Mouse (Mus musculus): ENCODE measurements at regions not wholly inside any gene's neighbourhood (a gene's known extent, or its start where the extent isn't known, plus 50 kb on each side); places are given as distances from the start of the nearest gene placed in this dataset.

DNA sequence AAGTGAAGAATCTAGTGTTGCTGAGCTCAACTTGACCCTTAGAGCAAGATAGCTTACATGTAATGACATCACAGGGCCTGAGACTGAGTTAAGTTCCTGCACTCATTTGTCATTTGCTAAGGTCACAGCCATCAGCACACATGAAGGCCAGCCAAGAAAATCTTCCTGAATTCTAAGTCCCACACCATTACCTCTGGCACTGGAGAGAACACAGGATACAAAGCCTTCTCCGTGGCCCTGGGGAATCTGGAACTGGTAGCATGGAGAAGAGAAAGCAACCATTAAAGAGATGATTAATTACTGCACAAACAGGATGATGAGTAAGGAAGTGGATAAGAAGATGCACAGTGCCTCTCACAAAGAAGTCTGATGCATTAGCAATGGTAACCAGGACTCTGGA, 232.0 kb downstream of the Wdr72 start:
- WGBS, result 77% methylated on average over 1 of the region's 1 CpGs
- H3K9me3 ChIP-seq (ENCODE audit: control insufficient read depth, low read length), result no peaks in the 10 kb centered on the region
- ATAC-seq (ENCODE audit: low read depth), result no peak
- no peak overlapping the region for H3K9ac ChIP-seq (replicated peaks; ENCODE audit: low read depth, low read length)
- no peaks in the 10 kb centered on the region for H3K4me1 ChIP-seq (ENCODE audit: control insufficient read depth, insufficient read depth, low read length)
- H3K4me2 ChIP-seq (ENCODE audit: low read depth, low read length), result no peak overlapping the region
- H3K4me3 ChIP-seq (ENCODE audit: low read depth, low read length), result no peak overlapping the region
- H3K36me3 ChIP-seq (ENCODE audit: control insufficient read depth, insufficient read depth, low read length), result no peaks in the 10 kb centered on the region
- no peak overlapping the region for H3K27ac ChIP-seq (ENCODE audit: low read depth, low read length)
- no peaks in the 10 kb centered on the region for H3K27me3 ChIP-seq (ENCODE audit: control insufficient read depth, insufficient read depth, low read length)

DNA sequence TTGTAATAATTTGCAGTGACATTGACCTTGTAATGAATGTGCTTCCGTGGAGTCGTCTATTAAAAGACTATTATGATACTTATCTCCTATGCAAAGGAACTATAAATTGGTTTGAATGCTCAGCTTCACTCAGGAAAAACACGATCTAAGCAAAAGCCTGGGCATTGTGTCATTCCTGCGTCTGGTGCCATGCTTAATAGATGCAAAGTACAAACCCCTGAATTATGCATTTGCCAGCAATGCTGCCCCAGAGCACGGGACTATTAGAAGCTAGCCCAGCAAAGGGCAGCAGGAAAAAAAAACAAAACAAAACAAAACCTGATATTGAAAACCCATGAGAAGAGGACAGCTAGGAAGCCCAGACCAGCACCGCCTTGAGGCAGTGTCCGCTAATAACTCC, 234.9 kb downstream of the Wdr72 start:
- H3K9me3 ChIP-seq (ENCODE audit: control insufficient read depth, low read length), result no peaks in the 10 kb centered on the region
- no peak overlapping the region for H3K27ac ChIP-seq (ENCODE audit: low read depth, low read length)
- H3K4me3 ChIP-seq (ENCODE audit: low read depth, low read length), result no peak overlapping the region
- no peaks in the 10 kb centered on the region for H3K27me3 ChIP-seq (ENCODE audit: control insufficient read depth, insufficient read depth, low read length)
- WGBS, result 54% methylated on average over 7 of the region's 7 CpGs
- no peaks in the 10 kb centered on the region for H3K36me3 ChIP-seq (ENCODE audit: control insufficient read depth, insufficient read depth, low read length)
- no peak for ATAC-seq (ENCODE audit: low read depth)
- H3K9ac ChIP-seq (replicated peaks; ENCODE audit: low read depth, low read length), result no peak overlapping the region
- H3K4me2 ChIP-seq (ENCODE audit: low read depth, low read length), result no peak overlapping the region
- no peaks in the 10 kb centered on the region for H3K4me1 ChIP-seq (ENCODE audit: control insufficient read depth, insufficient read depth, low read length)

DNA sequence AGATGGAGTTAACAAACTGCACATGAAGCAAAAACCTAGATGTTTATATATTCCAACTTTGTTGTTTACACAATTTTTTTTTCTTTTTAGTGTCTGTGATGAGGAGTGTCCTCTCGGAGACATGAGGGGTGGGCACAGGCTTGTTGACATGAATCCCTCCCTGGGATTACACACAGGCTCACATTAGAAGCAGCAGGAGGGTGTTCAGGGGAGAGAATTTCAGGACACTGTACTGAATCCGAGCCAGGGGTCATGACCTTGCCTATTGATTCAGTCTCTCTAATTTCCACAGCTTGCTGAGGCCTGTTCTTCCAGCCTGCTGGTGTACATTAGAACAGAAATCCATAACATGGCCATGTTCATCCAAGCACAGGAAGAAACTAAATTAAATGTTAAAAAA, 238.6 kb downstream of the Wdr72 start:
- no peak overlapping the region for H3K27ac ChIP-seq (ENCODE audit: low read depth, low read length)
- 26% methylated on average over 2 of the region's 2 CpGs for WGBS

DNA sequence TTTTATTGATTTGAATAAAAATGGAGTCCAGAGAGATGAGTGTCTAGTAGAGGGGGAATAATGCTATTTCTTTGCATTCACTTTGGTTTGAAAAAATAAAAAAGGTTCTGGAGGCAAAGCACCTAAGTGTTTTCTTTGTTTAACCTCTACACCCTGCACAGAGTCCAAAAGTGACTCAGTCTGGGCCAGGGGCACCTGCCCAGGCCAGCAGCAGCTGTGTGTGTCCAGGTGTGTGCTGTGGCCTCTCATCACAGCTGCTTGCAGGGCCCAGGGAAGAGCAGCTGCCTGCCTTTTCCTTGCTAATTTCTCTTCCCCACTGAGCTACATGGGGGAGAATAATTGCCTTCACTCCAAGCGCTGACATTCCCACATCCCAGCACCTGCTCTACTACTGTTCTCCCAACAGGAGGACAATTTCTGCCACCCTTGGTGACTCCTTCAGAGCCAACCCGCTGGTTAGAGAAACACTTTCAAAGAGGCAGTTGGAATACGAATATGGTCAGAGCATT, 255.8 kb downstream of the Wdr72 start:
- Histone ChIP-seq H3K36me3 (ENCODE audit: control insufficient read depth, insufficient read depth, low read length) (no peaks in the 10 kb centered on the region), H3K9me3 (ENCODE audit: control insufficient read depth, low read length) (no peaks in the 10 kb centered on the region), H3K4me2 (ENCODE audit: low read depth, low read length) (no peak overlapping the region), H3K27me3 (ENCODE audit: control insufficient read depth, insufficient read depth, low read length) (no peaks in the 10 kb centered on the region), H3K27ac (ENCODE audit: low read depth, low read length) (no peak overlapping the region), H3K9ac (replicated peaks; ENCODE audit: low read depth, low read length) (no peak overlapping the region), H3K4me3 (ENCODE audit: low read depth, low read length) (no peak overlapping the region), H3K4me1 (ENCODE audit: control insufficient read depth, insufficient read depth, low read length) (no peaks in the 10 kb centered on the region)
- ATAC-seq (ENCODE audit: low read depth), result no peak
- 11% methylated on average over 3 of the region's 3 CpGs for WGBS

More for the DNA sequence above, 238.6 kb downstream of the Wdr72 start:
- H3K4me3 ChIP-seq (ENCODE audit: low read depth, low read length), result no peak overlapping the region
- no peaks in the 10 kb centered on the region for H3K4me1 ChIP-seq (ENCODE audit: control insufficient read depth, insufficient read depth, low read length)
- no peak overlapping the region for H3K4me2 ChIP-seq (ENCODE audit: low read depth, low read length)
- H3K27me3 ChIP-seq (ENCODE audit: control insufficient read depth, insufficient read depth, low read length), result no peaks in the 10 kb centered on the region
- no peaks in the 10 kb centered on the region for H3K9me3 ChIP-seq (ENCODE audit: control insufficient read depth, low read length)
- no peak overlapping the region for H3K9ac ChIP-seq (replicated peaks; ENCODE audit: low read depth, low read length)
- no peak for ATAC-seq (ENCODE audit: low read depth)
- no peaks in the 10 kb centered on the region for H3K36me3 ChIP-seq (ENCODE audit: control insufficient read depth, insufficient read depth, low read length)

DNA sequence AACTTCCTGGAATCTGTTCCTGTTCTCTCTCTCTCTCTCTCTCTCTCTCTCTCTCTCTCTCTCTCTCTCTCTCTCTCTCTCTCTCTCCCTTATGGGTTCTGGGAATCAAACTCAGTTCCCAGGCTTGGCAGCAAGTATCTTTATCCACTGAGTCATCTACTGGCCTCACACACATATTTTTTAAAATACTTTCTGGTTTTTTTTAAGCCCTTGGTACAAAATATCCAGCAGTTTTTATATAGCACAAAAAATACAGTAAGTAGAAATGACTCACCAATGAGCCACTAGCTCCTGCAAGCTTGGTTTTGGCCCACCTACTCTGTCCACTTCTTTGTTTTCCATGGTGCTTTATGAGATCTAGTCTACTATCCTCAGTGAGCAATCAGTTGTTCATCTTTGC, 266.0 kb downstream of the Wdr72 start:
- H3K9ac ChIP-seq (replicated peaks; ENCODE audit: low read depth, low read length), result no peak overlapping the region
- ATAC-seq (ENCODE audit: low read depth), result no peak
- no peak overlapping the region for H3K4me2 ChIP-seq (ENCODE audit: low read depth, low read length)
- no peaks in the 10 kb centered on the region for H3K9me3 ChIP-seq (ENCODE audit: control insufficient read depth, low read length)
- H3K4me1 ChIP-seq (ENCODE audit: control insufficient read depth, insufficient read depth, low read length), result no peaks in the 10 kb centered on the region
- H3K27ac ChIP-seq (ENCODE audit: low read depth, low read length), result no peak overlapping the region
- no peaks in the 10 kb centered on the region for H3K36me3 ChIP-seq (ENCODE audit: control insufficient read depth, insufficient read depth, low read length)
- H3K4me3 ChIP-seq (ENCODE audit: low read depth, low read length), result no peak overlapping the region
- no peaks in the 10 kb centered on the region for H3K27me3 ChIP-seq (ENCODE audit: control insufficient read depth, insufficient read depth, low read length)

DNA sequence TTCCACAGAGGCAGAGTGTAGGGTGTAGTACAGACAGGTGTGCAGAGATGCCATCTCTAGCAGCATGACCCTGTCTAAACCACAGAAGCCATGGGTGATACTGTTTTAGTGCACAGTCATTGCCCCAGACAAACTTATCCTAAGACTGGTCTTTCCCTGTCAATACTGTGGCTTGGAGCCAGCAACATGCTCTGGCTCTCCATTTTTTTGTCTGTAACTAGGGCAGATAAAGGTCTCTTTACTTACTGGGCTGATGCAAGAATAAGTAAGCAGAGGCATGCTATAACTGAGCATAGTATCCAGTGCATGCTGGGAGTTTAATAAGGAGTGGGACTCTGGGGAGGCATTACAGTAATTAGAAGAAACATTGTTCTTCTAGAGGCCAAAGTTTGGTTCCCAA, 267.0 kb downstream of the Wdr72 start:
- no peak overlapping the region for H3K4me3 ChIP-seq (ENCODE audit: low read depth, low read length)
- no peaks in the 10 kb centered on the region for H3K27me3 ChIP-seq (ENCODE audit: control insufficient read depth, insufficient read depth, low read length)
- no peaks in the 10 kb centered on the region for H3K9me3 ChIP-seq (ENCODE audit: control insufficient read depth, low read length)
- H3K27ac ChIP-seq (ENCODE audit: low read depth, low read length), result no peak overlapping the region
- H3K9ac ChIP-seq (replicated peaks; ENCODE audit: low read depth, low read length), result no peak overlapping the region
- ATAC-seq (ENCODE audit: low read depth), result no peak
- H3K4me2 ChIP-seq (ENCODE audit: low read depth, low read length), result no peak overlapping the region
- H3K36me3 ChIP-seq (ENCODE audit: control insufficient read depth, insufficient read depth, low read length), result no peaks in the 10 kb centered on the region
- H3K4me1 ChIP-seq (ENCODE audit: control insufficient read depth, insufficient read depth, low read length), result no peaks in the 10 kb centered on the region

DNA sequence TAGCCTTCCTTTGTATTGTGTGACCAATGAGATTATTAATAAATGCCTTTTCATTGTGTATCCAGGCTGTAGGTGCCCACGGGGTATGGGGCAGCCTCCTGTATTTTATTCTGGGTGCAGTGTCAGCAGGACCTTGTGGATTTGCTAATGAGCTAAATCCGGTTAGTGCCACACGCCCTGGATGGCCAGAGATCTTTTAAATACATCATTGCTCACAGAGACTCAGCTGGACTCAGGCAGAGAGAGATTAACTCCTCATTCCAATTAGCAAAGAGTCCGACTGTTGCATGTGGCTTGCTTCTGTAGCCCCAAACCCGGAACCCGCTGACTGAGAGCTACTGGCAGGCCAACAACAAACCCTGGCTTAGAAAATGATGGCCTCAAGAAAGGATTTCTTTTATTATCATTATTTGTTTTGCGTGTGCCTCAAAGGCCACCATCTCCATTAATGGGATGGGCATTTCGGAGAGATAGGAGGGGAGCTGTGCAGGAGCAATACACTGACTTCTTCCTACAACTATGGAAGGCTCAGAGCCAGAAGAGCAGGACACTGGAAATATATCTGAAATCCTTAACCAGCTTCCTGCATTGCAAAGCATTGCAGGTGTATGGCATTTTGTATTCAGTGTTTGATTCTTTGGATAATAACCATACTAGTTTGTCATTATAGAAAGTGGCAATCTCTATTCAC, 274.2 kb downstream of the Wdr72 start:
- WGBS, result 71% methylated on average over 8 of the region's 8 CpGs

DNA sequence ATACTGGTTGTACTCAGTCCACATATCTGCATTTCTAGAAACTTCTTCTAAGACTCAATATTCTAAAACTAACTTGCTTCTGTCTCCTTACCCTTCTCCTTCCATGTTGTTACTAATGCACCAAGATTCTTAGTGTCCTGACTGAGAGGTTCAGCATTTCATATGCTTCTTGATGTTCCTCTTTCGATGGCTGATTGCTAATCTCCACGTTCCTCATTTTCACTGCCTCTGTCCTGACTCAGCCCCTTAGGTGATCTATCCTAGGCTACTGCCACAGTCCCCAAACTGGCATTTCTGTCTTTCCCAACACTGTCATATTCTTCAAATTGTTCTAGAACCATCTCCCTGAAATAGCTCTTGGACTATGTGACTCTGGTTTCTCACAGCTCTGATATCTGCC, 315.4 kb downstream of the Wdr72 start:
- H3K4me3 ChIP-seq (ENCODE audit: low read depth, low read length), result no peak overlapping the region

More for the DNA sequence above, 274.2 kb downstream of the Wdr72 start:
- no peaks in the 10 kb centered on the region for H3K27me3 ChIP-seq (ENCODE audit: control insufficient read depth, insufficient read depth, low read length)
- H3K27ac ChIP-seq (ENCODE audit: low read depth, low read length), result no peak overlapping the region
- no peak overlapping the region for H3K4me3 ChIP-seq (ENCODE audit: low read depth, low read length)
- no peaks in the 10 kb centered on the region for H3K36me3 ChIP-seq (ENCODE audit: control insufficient read depth, insufficient read depth, low read length)
- H3K9me3 ChIP-seq (ENCODE audit: control insufficient read depth, low read length), result no peaks in the 10 kb centered on the region
- no peak for ATAC-seq (ENCODE audit: low read depth)
- H3K4me2 ChIP-seq (ENCODE audit: low read depth, low read length), result no peak overlapping the region
- H3K9ac ChIP-seq (replicated peaks; ENCODE audit: low read depth, low read length), result no peak overlapping the region
- H3K4me1 ChIP-seq (ENCODE audit: control insufficient read depth, insufficient read depth, low read length), result no peaks in the 10 kb centered on the region

DNA sequence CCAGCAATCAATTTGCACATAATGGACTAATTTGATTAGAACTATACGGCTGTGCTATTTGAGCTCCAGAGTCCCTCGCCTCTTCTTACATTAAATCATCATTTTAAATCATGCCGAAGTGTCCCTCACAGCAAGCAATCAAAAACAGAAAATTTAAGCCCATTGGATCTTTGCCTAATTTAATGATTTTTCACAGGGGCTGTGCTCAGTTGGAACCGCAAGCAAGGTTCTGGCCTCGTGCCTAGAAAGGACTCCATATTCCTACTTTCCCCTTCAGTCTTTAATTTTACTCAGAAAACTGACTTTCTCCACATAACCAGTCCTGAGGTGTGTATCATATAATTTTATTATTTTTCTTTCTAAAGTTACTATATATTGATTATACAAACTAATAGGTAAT, 339.8 kb downstream of the Wdr72 start:
- H3K4me1 ChIP-seq (ENCODE audit: control insufficient read depth, insufficient read depth, low read length), result no peaks in the 10 kb centered on the region
- H3K27ac ChIP-seq (ENCODE audit: low read depth, low read length), result no peak overlapping the region
- WGBS, result 48% methylated on average over 5 of the region's 5 CpGs
- no peaks in the 10 kb centered on the region for H3K27me3 ChIP-seq (ENCODE audit: control insufficient read depth, insufficient read depth, low read length)
- no peaks in the 10 kb centered on the region for H3K9me3 ChIP-seq (ENCODE audit: control insufficient read depth, low read length)
- H3K4me3 ChIP-seq (ENCODE audit: low read depth, low read length), result no peak overlapping the region
- ATAC-seq (ENCODE audit: low read depth), result no peak
- no peak overlapping the region for H3K9ac ChIP-seq (replicated peaks; ENCODE audit: low read depth, low read length)
- H3K36me3 ChIP-seq (ENCODE audit: control insufficient read depth, insufficient read depth, low read length), result no peaks in the 10 kb centered on the region
- H3K4me2 ChIP-seq (ENCODE audit: low read depth, low read length), result no peak overlapping the region

More for the DNA sequence above, 315.4 kb downstream of the Wdr72 start:
- Histone ChIP-seq H3K9ac (replicated peaks; ENCODE audit: low read depth, low read length) (no peak overlapping the region), H3K27ac (ENCODE audit: low read depth, low read length) (no peak overlapping the region), H3K9me3 (ENCODE audit: control insufficient read depth, low read length) (no peaks in the 10 kb centered on the region), H3K36me3 (ENCODE audit: control insufficient read depth, insufficient read depth, low read length) (no peaks in the 10 kb centered on the region), H3K27me3 (ENCODE audit: control insufficient read depth, insufficient read depth, low read length) (no peaks in the 10 kb centered on the region), H3K4me2 (ENCODE audit: low read depth, low read length) (no peak overlapping the region), H3K4me1 (ENCODE audit: control insufficient read depth, insufficient read depth, low read length) (no peaks in the 10 kb centered on the region)
- 94% methylated on average over 2 of the region's 2 CpGs for WGBS
- no peak for ATAC-seq (ENCODE audit: low read depth)
